Mouse (Mus musculus) kidney, adult 2 months (tissue): Measurements from ENCODE around the gene Plekhs1. TPM values are rescaled to one million over a fixed set of nuclear protein-coding genes. Genes with fewer than 3 reads are reported as not detected.
"Not testable (repeated sequence)": the region's sequence is repeated elsewhere in the genome, so short reads cannot be mapped to it uniquely, and the experiment has no call there.

Experiments used
- DNase-seq: peaks from one replicate; pipeline ENCODE4 v3.0.0; 2021
- H3K27ac ChIP-seq: fragments of 200-500 bp; 2 replicates; pipeline ENCODE4 v1.5.1; 2012; ENCODE audit warnings: low read depth, low read length, control low read depth, inconsistent platforms; ENCODE audit not compliant: insufficient read depth
- H3K27me3 ChIP-seq: fragments of 200-500 bp; replicated peaks from 2 replicates; pipeline ENCODE4 v1.6.1; 2012; ENCODE audit warnings: mild to moderate bottlenecking, moderate library complexity, low read length, inconsistent platforms; ENCODE audit not compliant: control insufficient read depth, insufficient read depth
- H3K36me3 ChIP-seq: fragments of 200-500 bp; 2 replicates; pipeline ENCODE4 v1.6.1; 2012; ENCODE audit warnings: mild to moderate bottlenecking, moderate library complexity, low read length, inconsistent platforms; ENCODE audit not compliant: control insufficient read depth, insufficient read depth
- H3K4me1 ChIP-seq: fragments of 200-500 bp; 2 replicates; pipeline ENCODE4 v1.6.1; 2011; ENCODE audit warnings: low read length; ENCODE audit not compliant: control insufficient read depth, insufficient read depth
- H3K4me3 ChIP-seq: fragments of 200-500 bp; 2 replicates; pipeline ENCODE4 v1.5.1; 2011; ENCODE audit warnings: mild to moderate bottlenecking, low read depth, low read length, control low read depth; ENCODE audit not compliant: insufficient read depth
- CTCF ChIP-seq: fragments of 200-500 bp; conservative IDR thresholded peaks from 2 replicates; pipeline ENCODE4 v1.5.1; 2011; ENCODE audit warnings: low read depth, mild to moderate bottlenecking, control low read depth, low read length, moderate library complexity, mixed read lengths; ENCODE audit not compliant: insufficient read depth, insufficient read length
- POLR2A ChIP-seq: fragments of 200-500 bp; IDR thresholded peaks from one replicate; pipeline ENCODE4 v1.6.1; 2011; ENCODE audit warnings: low read depth, low read length, control low read depth
- WGBS: fragments of 180-500 bp; shearing (Covaris S2); methylation state at CpG from one replicate; pipeline ENCODE4 v1.1.7; 2018; 5-methylcytosine and 5-hydroxymethylcytosine counted together
- polyA plus RNA-seq: library from polyadenylated mRNA; depleted of rRNA; stranded (reverse); fragments of >200 nt; gene quantifications from 2 replicates; pipeline ENCODE4 v1.2.3, GENCODE M21; 2012

The Plekhs1 gene
- polyA plus RNA-seq, 1 experiment = 0.17 TPM

GRCm38 (mm10) chr19:56485376-56486271, 24.2 kb downstream of the Plekhs1 start:
- Histone ChIP-seq H3K4me3 (no peak overlapping the region), H3K27me3 (no peaks in the 10 kb centered on the region), H3K36me3 (no peaks in the 10 kb centered on the region), H3K27ac (peak overlapping the region; percentile 37; the same call in 1 of the 2 replicates), H3K4me1 (no peaks in the 10 kb centered on the region)
- 56% methylated on average over 13 of the region's 13 CpGs for WGBS
- TF ChIP-seq POLR2A (no peak), CTCF (no peak)
- peak; percentile 60 for DNase-seq

- DNase-seq = no peak
- H3K27ac ChIP-seq = no peak overlapping the region
- TF ChIP-seq POLR2A = no peak
- TF ChIP-seq CTCF = no peak
- no peak overlapping the region for H3K4me3 ChIP-seq
- WGBS = 87% methylated on average over 7 of the region's 7 CpGs
- no peaks in the 10 kb centered on the region for H3K4me1 ChIP-seq
- no peaks in the 10 kb centered on the region for H3K36me3 ChIP-seq
- no peaks in the 10 kb centered on the region for H3K27me3 ChIP-seq
Measured at GRCm38 (mm10) chr19:56486926-56487325, 25.5 kb downstream of the Plekhs1 start.

- Histone ChIP-seq H3K27ac (no peak overlapping the region), H3K27me3 (no peaks in the 10 kb centered on the region), H3K4me1 (no peaks in the 10 kb centered on the region), H3K4me3 (no peak overlapping the region), H3K36me3 (no peaks in the 10 kb centered on the region)
- DNase-seq = no peak
- WGBS = 96% methylated on average over 2 of the region's 2 CpGs
- TF ChIP-seq CTCF = no peak
- TF ChIP-seq POLR2A = no peak
Measured at GRCm38 (mm10) chr19:56487339-56487738, 25.9 kb downstream of the Plekhs1 start.

GRCm38 (mm10) chr19:56489601-56490000, 28.2 kb downstream of the Plekhs1 start:
- 83% methylated on average over 6 of the region's 6 CpGs for WGBS
- H3K27me3 ChIP-seq = no peaks in the 10 kb centered on the region
- DNase-seq = no peak
- H3K27ac ChIP-seq = no peak overlapping the region
- H3K4me1 ChIP-seq = no peaks in the 10 kb centered on the region
- no peaks in the 10 kb centered on the region for H3K36me3 ChIP-seq
- no peak overlapping the region for H3K4me3 ChIP-seq
- TF ChIP-seq POLR2A (no peak), CTCF (no peak)

- H3K4me3 ChIP-seq, H3K27ac ChIP-seq, H3K27me3 ChIP-seq, H3K4me1 ChIP-seq, DNase-seq, H3K36me3 ChIP-seq: not testable (repeated sequence)
- no CpG with 5 or more reads among the region's 2 CpGs for WGBS
Measured at GRCm38 (mm10) chr19:56494157-56494556, 32.7 kb downstream of the Plekhs1 start.

GRCm38 (mm10) chr19:56503069-56503468, 41.6 kb downstream of the Plekhs1 start:
- no CpG with 5 or more reads among the region's 5 CpGs for WGBS
- H3K27me3 ChIP-seq, DNase-seq, H3K4me1 ChIP-seq, H3K4me3 ChIP-seq, H3K36me3 ChIP-seq, H3K27ac ChIP-seq: not testable (repeated sequence)

- H3K4me1 ChIP-seq, H3K27me3 ChIP-seq, H3K4me3 ChIP-seq, H3K36me3 ChIP-seq, DNase-seq, H3K27ac ChIP-seq: not testable (repeated sequence)
- no CpG with 5 or more reads among the region's 5 CpGs for WGBS
Measured at GRCm38 (mm10) chr19:56503525-56503924, 42.1 kb downstream of the Plekhs1 start.

- not testable (repeated sequence) for H3K27me3 ChIP-seq, H3K36me3 ChIP-seq, H3K4me1 ChIP-seq, H3K4me3 ChIP-seq, H3K27ac ChIP-seq, DNase-seq
- no CpG with 5 or more reads among the region's 4 CpGs for WGBS
Measured at GRCm38 (mm10) chr19:56511207-56511606, 49.8 kb downstream of the Plekhs1 start.

- not testable (repeated sequence) for H3K36me3 ChIP-seq, H3K27me3 ChIP-seq, DNase-seq, H3K4me3 ChIP-seq, H3K27ac ChIP-seq, H3K4me1 ChIP-seq
- WGBS = no CpG with 5 or more reads among the region's 2 CpGs
Measured at GRCm38 (mm10) chr19:56513527-56513926, 52.1 kb downstream of the Plekhs1 start.

GRCm38 (mm10) chr19:56519408-56519807, 58.0 kb downstream of the Plekhs1 start:
- H3K27me3 ChIP-seq, H3K27ac ChIP-seq, H3K4me3 ChIP-seq, H3K36me3 ChIP-seq, H3K4me1 ChIP-seq, DNase-seq: not testable (repeated sequence)
- no CpG with 5 or more reads among the region's 7 CpGs for WGBS

- H3K4me3 ChIP-seq, DNase-seq, H3K36me3 ChIP-seq, H3K4me1 ChIP-seq, H3K27me3 ChIP-seq, H3K27ac ChIP-seq: not testable (repeated sequence)
- no CpG with 5 or more reads among the region's 11 CpGs for WGBS
Measured at GRCm38 (mm10) chr19:56530529-56530928, 69.1 kb downstream of the Plekhs1 start.
